Mouse (Mus musculus) neural tube, embryonic 15.5 days (tissue): Measurements from ENCODE around the gene Syt11. TPM values are rescaled to one million over a fixed set of nuclear protein-coding genes. Genes with fewer than 3 reads are reported as not detected.
A peak's percentile ranks its signal among the peaks of the same experiment; 100 is the strongest.
"Not testable (repeated sequence)": the region's sequence is repeated elsewhere in the genome, so short reads cannot be mapped to it uniquely, and the experiment has no call there.

Experiments used
- ATAC-seq: fragments of 200-750 bp; cut with Nextera tagmentation; 2 replicates; pipeline ENCODE4 v1.8.0; 2017; ENCODE audit warnings: mild to moderate bottlenecking, moderate TSS enrichment, moderate library complexity; ENCODE audit not compliant: low FRiP score
- H3K27ac ChIP-seq: fragments of 300-500 bp; sonication (generic); replicated peaks from 2 replicates; pipeline ENCODE4 v1.5.1; 2015; ENCODE audit warnings: mild to moderate bottlenecking, inconsistent platforms
- H3K27me3 ChIP-seq: fragments of 300-500 bp; sonication (generic); replicated peaks from 2 replicates; pipeline ENCODE4 v1.6.1; 2015; ENCODE audit warnings: inconsistent platforms
- H3K36me3 ChIP-seq: fragments of 300-500 bp; sonication (generic); 2 replicates; pipeline ENCODE4 v1.6.1; 2015; ENCODE audit warnings: inconsistent platforms
- H3K4me1 ChIP-seq: fragments of 300-500 bp; sonication (generic); 2 replicates; pipeline ENCODE4 v1.6.1; 2015; ENCODE audit warnings: inconsistent platforms
- H3K4me2 ChIP-seq: fragments of 300-500 bp; sonication (generic); 2 replicates; pipeline ENCODE4 v1.6.1; 2015; ENCODE audit warnings: inconsistent platforms, mild to moderate bottlenecking, moderate library complexity
- H3K4me3 ChIP-seq: fragments of 300-500 bp; sonication (generic); replicated peaks from 2 replicates; pipeline ENCODE4 v1.5.1; 2015; ENCODE audit warnings: mild to moderate bottlenecking, inconsistent platforms
- H3K9ac ChIP-seq: fragments of 300-500 bp; sonication (generic); replicated peaks from 2 replicates; pipeline ENCODE4 v1.6.1; 2015; ENCODE audit warnings: mild to moderate bottlenecking, inconsistent platforms
- H3K9me3 ChIP-seq: fragments of 300-500 bp; sonication (generic); replicated peaks from 2 replicates; pipeline ENCODE4 v1.6.1; 2016; ENCODE audit warnings: inconsistent platforms
- WGBS: fragments of 180-500 bp; shearing (Covaris S2); methylation state at CpG from one replicate; pipeline ENCODE4 v1.1.7; 2015; ENCODE audit warnings: mixed read lengths; 5-methylcytosine and 5-hydroxymethylcytosine counted together
- polyA plus RNA-seq: library from polyadenylated mRNA; unstranded; fragments of >200 nt; fragmentation: Nextera tagmentation; extraction: Ambion mirVana; gene quantifications from 2 replicates; pipeline ENCODE4 v1.2.1, GENCODE M21; 2015

Syt11 gene
- polyA plus RNA-seq = 207 and 237 TPM in 2 replicates

DNA sequence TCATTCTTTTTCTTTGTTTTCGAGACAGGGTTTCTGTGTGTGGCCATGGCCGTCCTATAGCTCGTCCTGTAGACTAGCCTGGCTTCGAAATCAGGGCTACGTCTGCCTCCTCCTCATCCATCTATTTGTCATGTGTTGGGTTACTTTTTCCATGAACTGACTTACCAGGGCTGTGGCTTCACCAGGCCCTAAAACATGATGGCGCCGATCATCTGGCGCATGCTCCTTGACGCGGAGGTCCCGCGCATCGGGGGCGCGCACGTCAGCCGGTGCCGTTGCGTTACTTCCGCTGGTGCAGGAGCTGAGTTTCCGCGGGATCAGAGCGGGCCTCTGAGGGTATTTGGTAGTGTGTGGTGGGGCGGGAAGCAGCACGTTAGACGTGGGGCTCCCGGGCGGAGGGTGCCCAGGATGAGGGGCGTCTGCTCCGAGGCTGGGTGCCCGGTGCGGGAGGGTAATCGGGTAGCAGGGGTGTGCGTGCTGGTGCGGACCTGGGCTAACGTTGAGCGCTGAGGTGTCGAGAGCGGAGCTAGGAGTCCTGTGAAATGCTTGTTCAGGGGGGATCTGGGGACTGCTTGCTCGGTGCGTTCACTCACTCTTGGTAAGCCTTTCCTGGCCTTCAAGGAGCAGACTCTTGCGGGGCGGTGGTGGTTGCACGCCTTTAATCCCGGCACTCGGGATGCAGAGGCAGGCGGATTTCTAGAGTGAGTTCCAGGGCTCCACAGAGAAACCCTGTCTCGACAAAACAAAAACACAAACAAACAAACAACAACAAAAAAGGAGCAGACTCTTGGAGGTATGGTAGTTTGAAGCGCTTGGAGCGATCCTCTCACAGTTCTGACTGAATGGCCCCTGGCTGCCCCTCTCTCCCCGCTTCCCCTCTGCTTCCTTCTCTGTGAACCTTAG, at the start of gene Syt11:
TSS of gene Syt11 (minus strand) at position 226 of the 903 bp plus-strand sequence.
- not testable (repeated sequence) for H3K9ac ChIP-seq, H3K9me3 ChIP-seq, H3K36me3 ChIP-seq, H3K4me1 ChIP-seq, H3K27me3 ChIP-seq
- H3K4me3 ChIP-seq = peak within 1 kb of the TSS; percentile 38
- H3K27ac ChIP-seq = peak within 1 kb of the TSS; percentile 80
- H3K4me2 ChIP-seq = peak within 1 kb of the TSS; percentile 51
- peak; percentile 33 for ATAC-seq
- WGBS = 4% methylated on average over 39 of the region's 51 CpGs

DNA sequence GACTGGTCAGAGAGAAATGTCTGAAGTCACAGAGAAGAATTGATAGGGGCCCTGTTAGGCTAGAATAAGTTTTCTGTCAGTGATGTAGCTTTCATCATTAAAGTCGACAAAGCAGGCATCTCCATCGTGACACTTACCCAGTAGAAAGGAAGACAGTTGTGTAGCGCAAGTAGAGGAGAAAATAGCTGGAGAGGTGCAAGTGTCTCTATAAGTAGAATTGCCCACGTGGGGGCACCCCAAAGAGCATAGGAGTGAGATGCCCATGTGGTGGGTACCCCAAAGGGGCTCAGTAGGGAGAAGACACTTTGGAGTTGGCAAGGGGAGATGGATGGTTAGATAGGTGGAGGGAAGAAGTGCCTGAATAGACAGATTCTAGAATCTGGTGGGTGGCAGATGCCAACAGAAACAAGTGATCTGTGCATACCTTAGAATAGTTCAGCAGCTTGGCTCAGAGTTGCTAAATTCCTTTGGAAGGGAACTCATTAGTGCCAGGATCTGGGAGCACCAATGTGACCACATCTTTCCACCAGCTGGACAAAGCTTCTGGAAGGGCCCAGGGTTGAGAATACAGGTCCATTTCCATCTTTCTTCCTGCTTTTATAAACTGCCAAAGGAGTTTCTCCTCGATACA, 29.1 kb upstream of the Syt11 start:
- no peak for ATAC-seq
- no peaks in the 10 kb centered on the region for H3K4me1 ChIP-seq
- WGBS = 82% methylated on average over 5 of the region's 5 CpGs
- H3K4me3 ChIP-seq = no peak overlapping the region
- H3K27me3 ChIP-seq = no peaks in the 10 kb centered on the region
- H3K4me2 ChIP-seq = no peak overlapping the region
- no peak overlapping the region for H3K27ac ChIP-seq
- peaks cover 17% of the 10 kb centered on the region for H3K36me3 ChIP-seq
- H3K9me3 ChIP-seq = no peaks in the 10 kb centered on the region
- H3K9ac ChIP-seq = no peak overlapping the region

GRCm38 (mm10) chr3:88797507-88797906, 22.5 kb upstream of the Syt11 start:
- not testable (repeated sequence) for H3K27me3 ChIP-seq, H3K9ac ChIP-seq, H3K4me3 ChIP-seq, H3K9me3 ChIP-seq, ATAC-seq, H3K27ac ChIP-seq, H3K4me1 ChIP-seq, H3K36me3 ChIP-seq, H3K4me2 ChIP-seq
- 92% methylated on average over 6 of the region's 6 CpGs for WGBS

GRCm38 (mm10) chr3:88788033-88788432, 13.1 kb upstream of the Syt11 start:
- H3K4me1 ChIP-seq, H3K4me2 ChIP-seq, H3K27ac ChIP-seq, H3K9ac ChIP-seq, H3K36me3 ChIP-seq, ATAC-seq, H3K4me3 ChIP-seq, H3K9me3 ChIP-seq, H3K27me3 ChIP-seq: not testable (repeated sequence)
- WGBS = 100% methylated on average over 3 of the region's 4 CpGs

DNA sequence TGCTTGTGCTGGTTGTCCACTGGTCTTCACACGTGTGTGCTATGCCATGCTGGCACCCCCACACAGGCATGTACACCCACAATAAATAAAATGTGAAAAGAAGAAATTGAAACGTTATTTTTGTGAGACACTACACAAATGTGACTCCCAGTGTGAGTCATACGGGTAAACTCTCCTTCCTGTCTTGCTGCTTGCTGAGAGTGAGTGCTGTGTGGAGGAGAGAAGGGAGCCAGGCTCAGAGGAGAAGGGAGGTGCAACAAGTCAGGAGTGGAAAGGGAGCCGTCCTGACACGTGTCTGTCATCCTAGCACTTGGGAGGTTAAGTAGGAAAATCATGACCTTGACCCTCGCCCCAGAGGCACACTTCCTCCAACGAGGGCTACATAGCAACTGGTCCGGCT, 11.8 kb upstream of the Syt11 start:
- not testable (repeated sequence) for H3K27ac ChIP-seq, H3K36me3 ChIP-seq, H3K4me2 ChIP-seq, H3K9me3 ChIP-seq, H3K4me3 ChIP-seq, ATAC-seq, H3K27me3 ChIP-seq, H3K9ac ChIP-seq, H3K4me1 ChIP-seq
- WGBS = no CpG with 5 or more reads among the region's 8 CpGs

DNA sequence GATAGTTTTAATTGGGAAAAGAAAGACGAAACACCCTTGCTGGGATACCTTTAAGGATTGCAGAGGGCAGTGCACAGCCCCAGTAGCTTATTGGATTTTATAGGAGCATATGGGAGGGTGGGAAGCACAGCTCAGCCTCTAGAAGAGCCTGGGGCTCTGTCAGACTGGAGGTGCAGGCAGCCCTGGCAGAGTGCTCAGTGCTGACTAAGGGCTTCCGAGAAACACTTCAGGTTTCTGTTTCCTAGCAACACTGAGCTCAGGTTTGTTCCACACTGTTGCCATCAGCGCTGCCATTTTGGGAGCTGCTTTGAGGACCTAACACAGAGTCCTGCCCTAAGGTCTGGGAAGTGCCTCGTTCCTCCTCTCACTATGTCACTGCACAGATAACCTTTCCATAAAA, 11.4 kb upstream of the Syt11 start:
- H3K36me3 ChIP-seq, H3K27ac ChIP-seq, H3K9me3 ChIP-seq, H3K4me3 ChIP-seq, H3K9ac ChIP-seq, H3K27me3 ChIP-seq, ATAC-seq, H3K4me2 ChIP-seq, H3K4me1 ChIP-seq: not testable (repeated sequence)
- 81% methylated on average over 1 of the region's 4 CpGs for WGBS

GRCm38 (mm10) chr3:88784889-88785288, 9.9 kb upstream of the Syt11 start:
- peaks cover 4% of the 10 kb centered on the region; the same call in 1 of the 2 replicates for H3K36me3 ChIP-seq
- H3K4me3 ChIP-seq = no peak overlapping the region
- no peak overlapping the region for H3K27ac ChIP-seq
- no peaks in the 10 kb centered on the region for H3K9me3 ChIP-seq
- H3K4me2 ChIP-seq = no peak overlapping the region
- H3K4me1 ChIP-seq = no peaks in the 10 kb centered on the region
- ATAC-seq = no peak
- H3K27me3 ChIP-seq = no peaks in the 10 kb centered on the region
- no peak overlapping the region for H3K9ac ChIP-seq
- 95% methylated on average over 5 of the region's 5 CpGs for WGBS

DNA sequence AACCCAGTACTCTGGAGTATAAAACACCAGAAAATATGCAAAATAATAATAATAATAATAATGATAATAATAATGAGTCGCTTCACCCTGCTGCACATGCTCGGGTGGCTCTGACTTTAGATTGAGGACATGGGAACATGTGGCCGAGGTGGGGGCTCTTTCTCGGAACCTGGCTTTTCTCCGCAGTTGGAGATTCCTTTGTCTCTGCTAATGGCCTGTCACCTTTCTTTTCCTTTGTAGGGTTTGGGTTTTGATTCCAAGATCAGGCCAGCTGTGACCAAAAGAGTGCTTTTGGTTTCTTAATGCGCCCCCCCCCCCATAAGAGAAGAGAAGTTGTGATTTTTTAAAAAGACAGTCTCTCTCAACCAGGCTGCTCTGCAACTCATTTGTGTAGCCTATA, 1.8 kb downstream of the Syt11 start:
- 81% methylated on average over 6 of the region's 6 CpGs for WGBS
- not testable (repeated sequence) for ATAC-seq

DNA sequence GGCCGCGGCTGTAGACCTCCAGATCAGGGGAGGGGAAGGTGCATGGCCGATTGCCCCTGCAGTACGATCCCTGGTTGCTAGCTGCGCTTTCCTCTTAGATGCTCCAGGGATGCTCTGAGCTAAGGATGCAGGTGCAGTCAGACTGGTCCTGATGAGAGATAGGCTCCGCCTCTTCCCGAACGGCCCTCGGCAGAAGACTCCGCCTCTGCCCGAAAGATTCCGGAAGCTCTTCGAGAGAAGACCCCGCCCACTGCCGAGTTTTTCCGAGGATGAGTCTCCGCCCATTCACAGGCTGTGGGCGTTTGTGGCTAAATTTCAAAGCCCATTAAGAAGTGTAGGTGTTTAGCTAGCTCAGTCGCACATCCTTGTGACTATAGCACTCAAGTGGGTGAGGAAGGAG, 2.6 kb downstream of the Syt11 start:
- H3K27me3 ChIP-seq, H3K9ac ChIP-seq, H3K9me3 ChIP-seq, H3K36me3 ChIP-seq, H3K4me1 ChIP-seq: not testable (repeated sequence)
- WGBS = 2% methylated on average over 19 of the region's 19 CpGs
- ATAC-seq = peak; percentile 91
- Histone ChIP-seq H3K27ac (0 out of 2 replicates have a peak overlapping the region, but pooled peaks have one; percentile 63), H3K4me2 (peak overlapping the region; percentile 43), H3K4me3 (peak overlapping the region; percentile 53)

More for the DNA sequence above, 1.8 kb downstream of the Syt11 start:
- not testable (repeated sequence) for H3K9me3 ChIP-seq, H3K36me3 ChIP-seq, H3K4me1 ChIP-seq, H3K27ac ChIP-seq, H3K9ac ChIP-seq, H3K27me3 ChIP-seq, H3K4me3 ChIP-seq, H3K4me2 ChIP-seq

DNA sequence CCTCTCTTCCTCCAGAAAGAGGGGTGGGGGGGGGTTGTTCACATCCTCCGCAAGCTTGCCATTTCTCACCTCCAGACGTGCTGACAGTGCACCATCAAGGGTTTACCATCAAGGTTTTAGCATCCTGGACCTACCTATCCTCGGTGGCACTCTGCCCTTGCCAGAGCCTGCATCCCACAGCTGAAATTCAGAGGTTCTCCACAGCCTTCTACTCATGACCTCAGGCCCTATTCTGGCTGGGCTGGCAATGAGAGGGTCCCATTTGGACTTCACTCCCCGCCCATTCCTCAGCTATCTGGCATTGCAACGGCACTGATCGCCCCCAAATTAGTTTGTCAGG, 3.1 kb downstream of the Syt11 start:
- not testable (repeated sequence) for H3K9me3 ChIP-seq, H3K36me3 ChIP-seq, H3K4me1 ChIP-seq, H3K27me3 ChIP-seq
- ATAC-seq = peak; percentile 36; the same call in 1 of the 2 replicates
- WGBS = 4% methylated on average over 3 of the region's 6 CpGs
- H3K4me3 ChIP-seq = peak overlapping the region; percentile 53
- H3K27ac ChIP-seq = peak overlapping the region; percentile 89
- peak overlapping the region; percentile 52 for H3K4me2 ChIP-seq
- H3K9ac ChIP-seq = peak overlapping the region; percentile 61

DNA sequence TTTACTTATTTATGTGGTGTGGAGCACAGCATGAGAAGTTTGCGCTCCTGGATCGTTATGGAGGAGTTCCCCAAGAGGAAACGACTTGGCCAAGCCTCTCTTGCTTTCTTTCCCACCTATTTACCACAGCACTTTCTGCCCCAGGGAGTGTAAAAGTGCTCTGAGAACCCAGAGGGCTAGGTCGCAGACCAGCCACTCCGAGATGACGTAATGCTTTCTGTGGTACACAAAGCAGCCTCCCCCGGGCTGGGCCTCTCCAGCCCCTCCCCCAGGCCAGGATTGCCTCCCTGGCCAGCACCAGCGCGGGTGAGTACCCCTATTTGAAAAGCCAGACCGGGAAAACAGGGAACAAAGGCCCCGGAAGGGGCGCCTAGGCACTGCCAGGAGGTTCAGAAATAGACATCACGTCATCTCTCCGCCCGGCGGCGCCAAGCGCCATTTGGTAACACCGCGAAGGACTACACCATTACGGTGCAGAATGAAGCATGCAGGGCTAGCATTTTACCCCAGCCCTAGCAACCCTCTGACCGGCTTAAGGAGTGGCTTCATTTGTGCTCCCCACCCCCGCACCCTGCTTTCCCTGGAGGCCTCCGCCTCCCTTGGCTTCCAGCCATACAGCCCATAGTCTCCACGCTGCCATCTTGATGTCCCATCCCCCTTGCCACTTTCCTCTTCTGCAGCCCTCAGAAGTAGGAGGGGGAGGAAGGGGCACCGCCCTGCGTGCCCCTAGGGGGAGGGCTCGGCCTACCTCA, 3.6 kb downstream of the Syt11 start:
- ATAC-seq = peak; percentile 71
- H3K4me3 ChIP-seq = peak overlapping the region; percentile 53
- not testable (repeated sequence) for H3K4me1 ChIP-seq, H3K9me3 ChIP-seq, H3K36me3 ChIP-seq, H3K27me3 ChIP-seq
- H3K4me2 ChIP-seq = peak overlapping the region; percentile 52
- WGBS = 3% methylated on average over 16 of the region's 28 CpGs
- H3K27ac ChIP-seq = peak overlapping the region; percentile 89
- peak overlapping the region; percentile 61 for H3K9ac ChIP-seq
